Mouse (Mus musculus): ENCODE results near the gene Pafah1b3.
"Not testable (repeated sequence)": the region's sequence is repeated elsewhere in the genome, so short reads cannot be mapped to it uniquely, and the experiment has no call there.

Gene Pafah1b3

DNA sequence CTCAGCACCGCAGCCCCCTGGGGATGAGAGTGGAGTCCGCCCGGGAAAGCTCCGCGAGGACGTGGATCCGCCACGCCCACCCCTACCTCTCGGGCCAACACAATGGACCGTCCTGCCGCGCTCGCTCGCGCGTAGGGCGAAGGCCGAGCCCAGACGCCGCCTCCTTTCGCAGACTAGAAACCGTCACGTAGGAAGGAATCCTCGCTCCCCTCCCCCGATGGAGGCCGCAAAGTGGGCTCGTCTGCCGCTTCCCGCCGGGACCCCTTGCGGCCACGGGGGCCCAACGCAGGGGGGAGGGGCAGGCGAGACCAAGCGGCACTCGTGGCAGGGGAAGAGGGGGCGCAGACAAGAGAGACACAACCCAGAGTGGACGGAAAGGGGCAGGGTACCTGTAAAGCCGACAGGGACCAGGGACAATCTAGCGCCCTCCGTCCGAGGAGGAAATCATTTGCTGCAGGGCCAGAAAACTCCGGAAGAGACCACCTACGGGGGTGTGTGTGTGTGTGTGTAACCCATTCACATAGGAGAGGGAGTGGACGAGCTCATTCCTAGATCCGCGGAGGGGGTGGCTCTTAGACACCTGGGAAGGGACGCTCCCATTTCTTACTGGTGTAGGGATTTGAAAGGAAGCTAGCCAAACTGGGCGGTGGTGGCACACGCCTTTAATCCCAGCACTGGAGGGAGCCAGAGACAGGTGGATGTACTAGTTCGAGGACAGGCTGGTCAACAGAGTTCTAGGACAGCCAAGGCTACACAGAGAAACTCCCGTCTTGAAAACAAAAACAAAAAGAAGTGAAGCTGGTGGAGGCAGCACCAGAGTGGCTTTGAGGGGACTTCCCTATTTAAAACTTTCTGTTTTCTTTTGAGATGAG, at the start of gene Pafah1b3:
TSS of gene Pafah1b3 (minus strand) at position 533 of the 872 bp plus-strand sequence.
- peak; percentile 90 for DNase-seq (ENCODE audit: low read depth, low spot score)

DNA sequence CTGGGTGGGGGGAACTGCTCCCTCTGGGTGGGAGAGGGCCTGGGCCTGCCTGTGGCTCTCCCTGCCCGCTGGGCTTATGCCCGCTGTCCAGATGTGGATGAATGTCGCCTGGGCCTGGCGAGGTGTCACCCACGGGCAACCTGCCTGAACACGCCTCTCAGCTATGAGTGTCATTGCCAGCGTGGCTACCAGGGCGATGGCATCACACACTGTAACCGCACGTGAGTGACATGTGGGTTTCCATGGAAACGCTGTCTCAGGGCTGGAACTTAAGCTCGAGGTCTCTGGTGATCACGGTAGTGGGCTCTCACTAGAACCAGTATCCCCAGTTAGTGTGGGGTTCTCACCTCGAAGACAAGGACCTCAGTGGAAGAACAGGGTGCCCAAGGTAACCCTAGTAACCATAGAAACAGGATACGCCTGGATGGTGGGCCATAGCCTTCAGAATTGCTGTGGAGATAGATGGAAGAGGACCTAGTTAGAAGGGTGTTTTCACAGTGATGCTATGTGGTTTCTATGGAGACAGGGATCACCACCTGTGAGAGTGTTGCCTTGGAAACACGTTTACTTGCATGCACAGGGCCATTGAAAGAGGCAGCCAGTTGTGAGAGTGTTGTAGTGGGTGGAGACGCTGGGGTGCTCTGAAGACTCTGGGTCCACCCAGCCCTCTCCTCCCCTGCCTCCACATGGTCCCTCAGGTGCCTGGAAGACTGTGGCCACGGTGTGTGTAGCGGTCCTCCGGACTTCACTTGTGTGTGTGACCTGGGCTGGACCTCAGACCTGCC, 43.4 kb upstream of the Pafah1b3 start:
- DNase-seq (ENCODE audit: low read depth, low spot score): no peak

DNA sequence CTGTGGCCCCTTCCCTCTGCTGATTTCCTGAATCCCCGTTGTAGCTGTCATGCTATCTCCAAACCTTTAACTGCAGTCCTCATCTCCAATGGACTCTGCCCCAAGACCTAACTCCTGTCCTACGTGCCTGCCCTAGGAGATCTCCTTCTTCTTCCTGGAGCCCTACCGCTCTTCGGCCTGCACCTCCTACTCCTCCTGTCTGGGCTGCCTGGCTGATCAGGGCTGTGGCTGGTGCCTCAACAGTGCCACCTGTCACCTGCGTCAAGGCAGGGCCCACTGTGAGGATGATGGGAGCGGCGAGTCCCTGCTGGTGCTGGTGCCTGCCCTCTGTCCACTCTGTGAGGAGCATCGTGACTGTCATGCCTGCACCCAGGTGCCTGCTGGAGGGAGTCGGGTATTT, 41.5 kb upstream of the Pafah1b3 start:
- DNase-seq (ENCODE audit: low read depth, low spot score): no peak

- no peak for DNase-seq (ENCODE audit: low read depth, low spot score)
Measured at GRCm38 (mm10) chr7:25334472-25334871, 36.7 kb upstream of the Pafah1b3 start.

DNA sequence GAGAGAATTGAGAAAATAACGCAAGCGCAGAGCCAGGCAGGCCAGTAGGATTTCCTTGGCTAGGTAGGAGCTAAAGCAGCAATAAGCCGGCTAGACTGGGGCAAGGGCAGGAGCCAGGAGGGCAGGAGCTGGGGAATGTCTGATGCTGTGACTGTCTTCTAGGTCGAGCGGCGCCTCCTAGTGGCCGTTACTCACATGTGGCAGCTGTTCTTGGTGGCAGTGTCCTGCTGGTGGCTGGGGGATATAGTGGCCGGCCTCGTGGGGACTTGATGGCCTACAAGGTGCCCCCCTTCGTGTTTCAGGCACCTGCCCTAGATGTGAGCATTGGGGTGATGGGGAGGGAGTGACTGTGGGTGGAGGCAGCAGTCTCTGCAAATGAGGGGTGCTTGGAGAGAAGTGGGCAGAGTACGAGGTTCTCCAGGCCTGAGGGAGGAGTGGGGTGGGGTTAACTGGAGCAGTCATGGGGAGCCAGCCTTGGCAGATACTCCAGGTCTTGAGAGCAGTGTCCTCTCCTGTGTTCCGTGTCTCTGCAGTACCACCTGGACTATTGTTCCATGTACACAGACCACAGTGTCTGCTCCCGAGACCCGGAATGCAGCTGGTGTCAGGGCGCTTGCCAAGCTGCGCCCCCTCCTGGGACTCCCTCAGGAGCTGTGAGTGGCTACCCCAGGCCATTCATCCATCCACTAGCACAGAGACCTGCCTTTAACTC, 36.0 kb upstream of the Pafah1b3 start:
- DNase-seq (ENCODE audit: low read depth, low spot score): peak; percentile 61

- DNase-seq (ENCODE audit: low read depth, low spot score): no peak
Measured at GRCm38 (mm10) chr7:25326233-25326632, 28.4 kb upstream of the Pafah1b3 start.

- DNase-seq (ENCODE audit: low read depth, low spot score): not testable (repeated sequence)
Measured at GRCm38 (mm10) chr7:25325431-25325830, 27.6 kb upstream of the Pafah1b3 start.

GRCm38 (mm10) chr7:25323219-25323618, 25.4 kb upstream of the Pafah1b3 start:
- DNase-seq (ENCODE audit: low read depth, low spot score): no peak

- no peak for DNase-seq (ENCODE audit: low read depth, low spot score)
Measured at GRCm38 (mm10) chr7:25322058-25322484, 24.3 kb upstream of the Pafah1b3 start.

- DNase-seq (ENCODE audit: low read depth, low spot score): no peak
Measured at GRCm38 (mm10) chr7:25317446-25317999, 19.7 kb upstream of the Pafah1b3 start.

DNA sequence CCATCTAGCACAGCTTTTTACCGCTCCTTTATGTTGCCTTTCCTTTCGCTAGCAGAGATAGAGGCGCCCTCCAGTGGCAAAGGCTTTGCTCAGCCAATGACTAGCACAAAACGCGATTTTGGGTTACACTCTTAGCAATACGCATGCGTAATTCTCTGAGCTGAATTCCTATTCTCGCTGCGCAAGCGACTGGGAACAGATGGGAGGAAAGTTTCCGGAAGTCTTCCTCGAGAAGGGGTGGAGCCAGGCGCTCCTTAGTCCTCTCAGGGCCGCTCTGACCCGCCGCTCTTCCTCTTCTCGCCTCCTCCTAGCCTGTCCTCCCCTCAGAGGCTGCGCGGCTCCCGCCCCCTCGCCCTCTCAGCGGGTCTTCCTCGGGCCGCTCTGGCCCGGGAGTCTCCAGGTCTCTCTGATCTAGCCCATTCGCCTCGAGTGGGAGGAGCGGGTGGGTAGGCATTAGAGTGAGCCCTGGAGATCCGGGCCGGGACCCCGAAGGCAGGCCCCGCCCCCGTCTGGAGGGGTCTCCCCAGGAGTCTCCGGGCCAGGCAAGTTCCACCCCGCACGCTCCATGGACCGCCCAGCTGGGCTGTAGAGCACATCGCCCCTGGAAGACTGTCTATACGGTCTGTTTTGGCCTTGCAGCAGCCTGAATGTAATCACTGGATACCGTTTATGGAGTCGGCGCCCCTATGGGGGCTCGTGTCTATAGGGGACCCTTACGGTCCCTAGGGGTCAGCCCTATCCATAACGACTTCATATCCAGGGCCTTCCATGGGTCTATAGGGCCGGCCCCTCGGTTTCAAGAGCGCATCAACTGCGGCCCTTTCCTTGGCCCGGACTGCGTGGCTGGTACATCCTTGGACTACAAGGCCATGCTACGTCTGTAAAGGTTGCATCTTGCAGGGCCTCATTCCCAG, 19.0 kb upstream of the Pafah1b3 start, which contains the start of gene Megf8:
TSS of gene Megf8 (plus strand) at position 633 of the 914 bp plus-strand sequence.
- DNase-seq (ENCODE audit: low read depth, low spot score): peak; percentile 97

- no peak for DNase-seq (ENCODE audit: low read depth, low spot score)
Measured at GRCm38 (mm10) chr7:25315306-25316041, 17.7 kb upstream of the Pafah1b3 start.

DNA sequence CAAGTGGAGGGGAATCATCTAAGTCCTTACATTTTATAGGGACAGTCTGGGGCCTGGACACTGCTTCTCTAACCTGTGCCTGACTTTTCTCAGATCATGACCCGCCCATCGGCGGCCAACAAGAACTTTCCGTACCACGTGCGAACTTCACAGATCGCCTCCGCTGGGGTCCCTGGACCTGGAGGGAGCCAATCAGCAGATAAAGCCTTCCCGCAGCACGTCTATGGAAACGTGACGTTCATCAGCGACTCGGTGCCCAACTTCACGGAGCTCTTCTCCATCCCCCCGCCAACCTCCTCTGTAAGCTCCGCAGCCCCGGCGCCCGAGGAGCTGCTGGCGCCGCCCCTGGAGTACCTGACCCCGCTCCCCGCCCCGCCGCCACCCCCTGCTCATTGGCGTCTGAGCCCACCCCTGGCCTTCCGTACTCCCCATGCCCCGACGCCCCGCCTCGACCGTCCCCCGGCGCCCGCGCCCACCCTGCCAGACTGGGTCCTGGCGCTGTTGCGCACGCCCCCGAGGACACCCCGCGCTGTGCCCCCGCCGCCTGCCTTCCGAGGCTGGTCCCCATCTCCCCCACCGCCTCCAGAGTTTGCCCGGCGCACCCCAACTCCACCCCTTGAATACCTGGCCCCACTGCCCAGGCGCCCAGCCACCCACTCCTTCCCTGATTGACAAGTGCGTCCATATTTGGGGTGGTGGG, 17.0 kb upstream of the Pafah1b3 start:
- DNase-seq (ENCODE audit: low read depth, low spot score): no peak

- peak; percentile 36 for DNase-seq (ENCODE audit: low read depth, low spot score)
Measured at GRCm38 (mm10) chr7:25313325-25313724, 15.5 kb upstream of the Pafah1b3 start.

- no peak for DNase-seq (ENCODE audit: low read depth, low spot score)
Measured at GRCm38 (mm10) chr7:25311193-25311592, 13.4 kb upstream of the Pafah1b3 start.

DNA sequence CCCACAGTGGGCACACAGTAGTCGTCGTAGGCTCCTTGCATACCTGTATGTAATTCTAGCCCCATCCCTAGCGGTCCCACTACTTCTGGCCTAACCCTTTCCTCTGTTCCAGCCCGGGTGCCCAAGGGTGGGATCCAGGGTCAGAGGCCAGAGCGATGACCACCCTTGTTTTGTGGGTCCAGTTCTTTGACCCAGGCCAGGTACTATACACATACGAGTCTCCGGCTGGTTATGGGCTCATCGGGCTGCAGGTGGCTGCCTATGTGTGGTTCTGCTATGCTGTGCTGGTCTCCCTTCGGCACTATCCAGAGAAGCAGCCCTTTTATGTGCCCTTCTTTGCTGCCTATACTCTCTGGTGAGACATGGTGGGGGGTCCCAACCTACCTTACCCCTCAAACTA, 11.6 kb upstream of the Pafah1b3 start:
- DNase-seq (ENCODE audit: low read depth, low spot score): no peak

DNA sequence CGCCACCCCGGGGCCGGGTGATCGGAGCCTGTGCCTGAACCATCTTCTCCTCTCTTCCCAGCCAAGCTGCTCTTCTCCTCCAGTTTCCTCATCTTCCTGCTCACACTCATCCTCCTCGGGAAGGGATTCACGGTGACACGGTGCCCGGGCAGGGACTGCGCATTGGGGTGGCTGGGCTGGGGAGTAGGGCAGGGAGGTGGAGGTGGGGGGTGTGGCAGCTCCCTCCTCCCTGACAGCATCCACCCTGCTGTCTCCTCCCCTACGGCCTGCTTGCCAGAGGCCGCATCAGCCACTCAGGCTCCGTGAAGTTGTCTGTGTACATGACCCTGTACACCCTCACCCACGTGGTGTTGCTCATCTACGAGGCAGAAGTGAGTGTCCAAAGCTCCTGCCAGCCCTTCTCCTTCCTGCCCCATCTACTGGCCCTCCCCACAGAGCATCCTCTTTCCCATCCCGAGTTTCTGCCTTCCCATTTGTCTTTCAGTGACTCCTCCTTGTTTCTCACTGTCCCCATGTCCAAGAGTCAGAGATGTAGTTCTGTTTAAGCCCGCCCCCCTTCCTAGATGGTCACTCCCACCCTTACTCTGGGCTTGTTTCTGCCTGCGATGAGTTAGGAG, 11.0 kb upstream of the Pafah1b3 start:
- DNase-seq (ENCODE audit: low read depth, low spot score): no peak

- no peak for DNase-seq (ENCODE audit: low read depth, low spot score)
Measured at GRCm38 (mm10) chr7:25306614-25306996, 8.8 kb upstream of the Pafah1b3 start.
